Mouse (Mus musculus): ENCODE results near the gene Aurka. TPM values are rescaled to one million over a fixed set of nuclear protein-coding genes. Genes with fewer than 3 reads are reported as not detected.

The Aurka gene
- 107 and 108 TPM in 2 replicates for polyA plus RNA-seq (2015; fragmentation: Nextera tagmentation; extraction: Ambion mirVana)

- peak; percentile 96 for DNase-seq (ENCODE audit: low spot score)
These were observed at the start of gene Aurka, which contains the start of gene Cstf1 for GRCm38 (mm10) chr2:172370411-172371223. TSS of gene Aurka (minus strand) at chr2:172370535. TSS of gene Cstf1 (plus strand) at chr2:172370681.

GRCm38 (mm10) chr2:172418208-172418607, 47.9 kb upstream of the Aurka start:
- no peak for DNase-seq (ENCODE audit: low spot score)

GRCm38 (mm10) chr2:172416876-172417275, 46.5 kb upstream of the Aurka start:
- no peak for DNase-seq (ENCODE audit: low spot score)

- no peak for DNase-seq (ENCODE audit: low spot score)
These were observed 45.9 kb upstream of the Aurka start for GRCm38 (mm10) chr2:172416218-172416617.

GRCm38 (mm10) chr2:172413894-172414293, 43.6 kb upstream of the Aurka start:
- DNase-seq (ENCODE audit: low spot score), result no peak

GRCm38 (mm10) chr2:172413273-172413672, 42.9 kb upstream of the Aurka start:
- DNase-seq (ENCODE audit: low spot score), result no peak

- peak; percentile 40 for DNase-seq (ENCODE audit: low spot score)
These were observed 42.1 kb upstream of the Aurka start for GRCm38 (mm10) chr2:172412454-172412853.

- DNase-seq (ENCODE audit: low spot score), result no peak
These were observed 40.8 kb upstream of the Aurka start for GRCm38 (mm10) chr2:172411091-172411490.

GRCm38 (mm10) chr2:172410686-172411085, 40.4 kb upstream of the Aurka start:
- DNase-seq (ENCODE audit: low spot score), result no peak

- no peak for DNase-seq (ENCODE audit: low spot score)
These were observed 37.2 kb upstream of the Aurka start for GRCm38 (mm10) chr2:172407499-172407898.

GRCm38 (mm10) chr2:172406173-172406572, 35.8 kb upstream of the Aurka start:
- DNase-seq (ENCODE audit: low spot score), result no peak

GRCm38 (mm10) chr2:172405011-172405410, 34.7 kb upstream of the Aurka start:
- DNase-seq (ENCODE audit: low spot score), result no peak

- DNase-seq (ENCODE audit: low spot score), result no peak
These were observed 33.9 kb upstream of the Aurka start for GRCm38 (mm10) chr2:172404239-172404638.

GRCm38 (mm10) chr2:172401116-172401825, 30.9 kb upstream of the Aurka start:
- DNase-seq (ENCODE audit: low spot score), result peak; percentile 56

GRCm38 (mm10) chr2:172399901-172400300, 29.6 kb upstream of the Aurka start:
- DNase-seq (ENCODE audit: low spot score), result peak; percentile 81

- DNase-seq (ENCODE audit: low spot score), result no peak
These were observed 25.6 kb upstream of the Aurka start for GRCm38 (mm10) chr2:172395961-172396360.

GRCm38 (mm10) chr2:172394671-172395070, 24.3 kb upstream of the Aurka start:
- no peak for DNase-seq (ENCODE audit: low spot score)

- DNase-seq (ENCODE audit: low spot score), result no peak
These were observed 23.7 kb upstream of the Aurka start for GRCm38 (mm10) chr2:172394052-172394392.

GRCm38 (mm10) chr2:172393391-172394051, 23.2 kb upstream of the Aurka start, which contains the start of gene Cass4:
TSS of gene Cass4 (plus strand) at chr2:172393794.
- DNase-seq (ENCODE audit: low spot score), result peak; percentile 68

GRCm38 (mm10) chr2:172392041-172392521, 21.7 kb upstream of the Aurka start:
- peak; percentile 63 for DNase-seq (ENCODE audit: low spot score)

GRCm38 (mm10) chr2:172390341-172390740, 20.0 kb upstream of the Aurka start:
- DNase-seq (ENCODE audit: low spot score), result peak; percentile 74

GRCm38 (mm10) chr2:172384715-172385114, 14.4 kb upstream of the Aurka start:
- DNase-seq (ENCODE audit: low spot score), result no peak

Data from thymus, postnatal 0 days (tissue).